Mouse (Mus musculus) frontal cortex, postnatal 14 days (tissue): Measurements from ENCODE around the gene Tmem97.
"Not testable (repeated sequence)": the region's sequence is repeated elsewhere in the genome, so short reads cannot be mapped to it uniquely, and the experiment has no call there.

Experiments
- DNase-seq, 2 experiments: peaks; one replicate each; pipeline ENCODE4 v3.0.0; 2022; ENCODE audit warnings: low spot score in 2 of 2

Tmem97 gene

GRCm38 (mm10) chr11:78549491-78549987 lies 1.0 kb downstream of the Tmem97 start:
- no peak for DNase-seq

GRCm38 (mm10) chr11:78547718-78548460 lies 2.7 kb downstream of the Tmem97 start:
- no peak for DNase-seq

- DNase-seq = no peak
These were observed 5.4 kb downstream of the Tmem97 start for GRCm38 (mm10) chr11:78545181-78545580.

DNA sequence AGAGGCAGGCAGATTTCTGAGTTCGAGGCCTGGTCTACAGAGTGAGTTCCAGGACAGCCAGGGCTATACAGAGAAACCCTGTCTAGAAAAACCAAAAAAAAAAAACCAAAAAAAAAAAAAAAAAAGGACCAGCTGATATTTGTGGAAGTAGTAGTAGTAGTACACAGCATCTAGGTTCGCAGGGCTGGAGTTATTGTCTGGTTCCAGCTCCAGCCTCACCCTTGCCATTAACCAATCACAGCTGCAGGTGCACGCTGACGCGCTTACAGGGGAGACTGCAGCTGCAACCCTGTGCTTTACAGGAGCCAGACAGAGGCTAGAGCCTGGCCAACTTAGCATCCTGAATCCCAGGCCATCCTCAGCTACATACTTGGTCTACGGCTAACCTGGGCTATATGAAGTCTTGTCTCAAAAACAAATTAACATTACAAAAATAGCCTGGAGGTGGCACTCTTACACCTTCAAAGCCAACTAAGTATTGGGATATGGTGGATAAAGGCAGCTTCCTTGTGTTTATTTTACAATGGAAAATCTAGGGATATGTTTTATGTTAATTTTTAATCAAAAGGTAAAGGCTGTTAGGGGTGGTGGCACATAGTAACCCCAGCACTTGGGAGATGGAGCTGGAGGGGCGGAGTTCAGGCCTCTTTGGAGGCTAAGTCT lies 6.0 kb downstream of the Tmem97 start:
- DNase-seq = no peak

DNA sequence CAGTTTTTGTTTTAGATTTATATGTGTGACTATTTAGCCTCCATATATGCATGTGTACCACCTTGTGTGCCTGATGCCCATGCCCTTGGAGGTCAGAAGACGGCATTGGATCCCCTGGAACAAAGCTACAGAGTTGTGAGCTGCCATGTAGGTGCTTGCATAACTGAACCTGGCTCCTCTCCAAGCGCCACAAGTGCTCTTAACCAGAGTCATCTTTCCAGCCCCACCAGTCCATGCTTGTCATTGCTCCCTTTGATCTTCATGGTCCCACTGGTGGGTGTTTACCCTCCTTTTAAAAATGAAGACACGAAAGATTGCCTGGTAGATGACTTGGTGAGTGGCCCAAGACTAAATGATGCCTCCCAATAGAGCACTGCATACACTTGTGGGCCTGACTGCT lies 10.2 kb downstream of the Tmem97 start:
- DNase-seq = no peak

DNA sequence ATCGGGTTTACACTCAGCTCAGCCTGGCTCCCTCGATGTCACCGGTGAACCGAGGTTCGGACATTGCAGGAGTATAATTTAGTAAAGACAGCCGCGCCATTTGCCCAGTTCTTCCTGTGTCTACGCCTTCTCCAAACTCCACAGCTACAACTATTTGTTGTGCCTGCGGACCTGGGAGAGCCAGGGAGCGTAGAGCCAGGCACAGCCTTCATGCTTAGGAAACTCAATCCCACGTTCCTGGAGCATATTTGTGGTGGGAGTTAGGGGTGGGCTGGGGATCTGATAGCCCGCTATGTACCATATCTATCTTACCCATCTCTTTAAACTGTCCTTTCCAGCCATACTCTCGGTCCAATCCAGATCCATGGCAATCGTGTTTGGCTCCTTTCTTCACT lies 13.9 kb downstream of the Tmem97 start:
- no peak for DNase-seq

DNA sequence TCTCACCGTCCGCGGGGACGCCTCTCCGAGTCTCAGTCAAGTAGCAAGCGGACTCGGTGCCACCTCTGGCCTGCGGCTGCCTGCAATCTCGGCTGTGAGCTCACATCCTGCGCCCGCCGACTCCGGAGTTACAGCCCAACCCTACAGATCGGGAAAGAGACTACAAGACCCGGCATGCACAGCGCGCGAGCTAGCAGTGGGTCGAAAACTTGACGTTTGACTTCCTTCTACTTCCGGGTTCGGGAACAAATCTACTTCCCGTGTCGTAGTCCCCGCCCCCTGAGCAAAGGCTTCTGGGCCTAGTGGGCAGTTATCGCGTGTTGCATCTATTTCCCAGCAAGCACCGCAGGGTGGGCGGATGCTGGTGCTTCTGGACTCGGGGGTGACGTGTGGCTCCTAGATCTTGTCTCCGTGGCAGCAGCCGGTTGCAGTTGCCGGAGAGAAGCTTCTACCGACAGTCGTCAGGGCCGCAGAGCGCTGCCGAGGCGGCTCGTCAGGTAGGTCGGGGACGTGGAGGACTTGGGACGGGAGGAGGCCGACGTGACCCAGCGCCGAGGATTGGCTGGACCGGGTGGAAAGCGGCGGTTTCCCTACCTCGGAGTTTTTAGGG lies 14.4 kb downstream of the Tmem97 start, which contains the start of the genes Tnfaip1 and Ift20:
Gene Tnfaip1, minus strand, starts transcription at position 253 of the 610 bp plus-strand sequence.
Gene Ift20, plus strand, starts transcription at position 282 of the 610 bp plus-strand sequence.
- peak; percentile 96 to 98 for DNase-seq

- DNase-seq = no peak
These were observed 15.0 kb downstream of the Tmem97 start for GRCm38 (mm10) chr11:78535376-78536079.

DNA sequence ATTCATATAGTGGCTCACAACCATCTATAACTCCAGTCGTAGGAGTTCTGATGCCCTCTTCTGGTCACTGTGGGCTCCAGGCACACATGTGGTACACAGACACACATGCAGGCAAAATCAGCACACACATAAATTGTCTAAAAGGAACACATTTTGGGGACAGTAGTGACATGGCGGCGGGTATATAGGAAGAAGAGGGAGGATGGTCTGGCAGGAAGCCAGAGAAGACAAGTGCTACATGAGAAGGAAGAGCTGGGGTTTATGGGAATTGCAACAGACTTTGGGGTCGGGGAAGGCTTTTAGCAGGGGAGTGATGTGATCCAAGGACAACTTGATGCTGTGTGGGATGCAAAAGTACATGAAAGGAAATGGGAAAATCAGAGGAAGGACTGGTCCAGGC lies 16.1 kb downstream of the Tmem97 start:
- no peak for DNase-seq

GRCm38 (mm10) chr11:78531515-78531914 lies 19.1 kb downstream of the Tmem97 start:
- DNase-seq = not testable (repeated sequence)

DNA sequence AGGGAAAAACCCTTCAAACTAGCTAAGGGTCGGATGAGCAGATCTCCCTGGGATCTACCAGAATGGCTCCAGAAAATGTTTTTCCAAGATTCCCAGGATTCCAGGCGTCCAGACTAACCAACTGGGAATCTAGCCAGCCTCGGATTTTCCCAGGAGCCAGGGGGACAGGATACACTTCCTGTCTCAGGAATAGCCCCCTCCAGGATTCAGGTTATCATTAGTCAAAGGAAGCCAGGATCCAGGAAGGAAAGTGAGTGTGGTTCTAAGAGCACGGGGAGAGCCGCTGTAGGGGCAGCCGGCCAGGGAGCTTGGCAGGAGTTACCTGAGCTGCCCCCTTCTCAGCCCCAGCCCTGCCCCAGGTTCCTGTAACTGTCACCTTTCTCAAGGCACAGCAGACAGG lies 19.5 kb downstream of the Tmem97 start:
- no peak for DNase-seq

DNA sequence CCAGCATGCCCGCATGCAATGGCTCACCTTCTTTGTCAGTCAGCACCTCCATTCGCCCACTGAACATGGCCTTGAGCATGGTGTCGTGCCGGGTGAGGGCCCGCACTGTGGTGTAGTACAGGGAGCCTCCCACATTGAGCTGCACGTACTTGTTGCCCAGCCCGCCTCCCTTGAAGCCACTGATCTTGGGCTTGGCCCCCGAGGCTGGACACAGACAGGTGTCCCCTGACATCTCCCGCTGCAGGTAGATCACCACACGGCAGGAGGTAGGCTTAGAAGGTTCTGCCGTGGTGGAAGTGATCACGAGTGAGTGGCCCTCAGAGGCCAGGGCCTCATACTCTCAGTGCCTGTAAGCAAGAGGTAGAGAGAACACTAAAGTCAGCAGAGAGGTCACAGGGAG lies 20.6 kb downstream of the Tmem97 start:
- no peak for DNase-seq

DNA sequence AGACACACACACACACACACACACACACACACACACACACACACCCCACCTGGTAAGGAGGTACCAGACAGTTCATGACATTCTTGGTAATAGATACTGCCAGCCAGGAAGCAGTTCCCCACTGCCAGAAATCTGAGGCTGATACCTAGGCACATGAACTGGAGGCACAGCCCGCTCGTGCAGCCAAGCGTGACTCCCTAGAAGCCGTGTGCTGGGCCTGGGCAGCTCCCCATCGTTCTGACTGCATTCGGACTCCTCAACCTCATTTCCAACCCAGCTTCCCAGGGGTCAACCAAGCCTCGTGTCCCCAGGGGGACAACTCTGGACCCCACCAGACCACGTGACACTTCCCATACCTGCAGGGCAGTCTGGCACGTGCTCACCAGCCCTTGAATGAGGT lies 21.9 kb downstream of the Tmem97 start:
- no peak for DNase-seq

DNA sequence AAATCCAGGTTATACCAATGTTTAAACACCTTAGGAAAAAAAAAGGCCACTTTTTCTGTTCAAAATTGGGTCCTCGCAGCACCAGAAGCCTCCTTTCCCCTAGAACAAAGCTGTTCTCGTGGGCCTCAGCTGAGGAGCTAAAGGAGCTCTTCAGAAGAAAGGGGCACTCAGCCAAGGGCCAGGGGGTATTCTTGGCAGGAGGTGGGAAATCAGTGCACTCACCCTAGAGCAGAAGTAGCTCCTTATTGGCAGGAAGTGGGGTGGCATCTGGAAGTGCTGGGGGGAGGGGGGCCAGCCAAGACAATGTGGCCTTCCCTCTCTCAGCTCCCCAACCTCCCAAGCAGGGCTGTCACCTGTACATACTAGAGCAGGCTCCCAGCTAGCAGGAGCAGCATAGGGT lies 25.7 kb downstream of the Tmem97 start:
- no peak for DNase-seq

- DNase-seq = no peak
These were observed 27.2 kb downstream of the Tmem97 start for GRCm38 (mm10) chr11:78523241-78523955.

GRCm38 (mm10) chr11:78522481-78522997 lies 28.0 kb downstream of the Tmem97 start:
- no peak for DNase-seq

GRCm38 (mm10) chr11:78521880-78522279 lies 28.7 kb downstream of the Tmem97 start:
- no peak for DNase-seq

- DNase-seq = no peak
These were observed 31.6 kb downstream of the Tmem97 start for GRCm38 (mm10) chr11:78518931-78519330.

DNA sequence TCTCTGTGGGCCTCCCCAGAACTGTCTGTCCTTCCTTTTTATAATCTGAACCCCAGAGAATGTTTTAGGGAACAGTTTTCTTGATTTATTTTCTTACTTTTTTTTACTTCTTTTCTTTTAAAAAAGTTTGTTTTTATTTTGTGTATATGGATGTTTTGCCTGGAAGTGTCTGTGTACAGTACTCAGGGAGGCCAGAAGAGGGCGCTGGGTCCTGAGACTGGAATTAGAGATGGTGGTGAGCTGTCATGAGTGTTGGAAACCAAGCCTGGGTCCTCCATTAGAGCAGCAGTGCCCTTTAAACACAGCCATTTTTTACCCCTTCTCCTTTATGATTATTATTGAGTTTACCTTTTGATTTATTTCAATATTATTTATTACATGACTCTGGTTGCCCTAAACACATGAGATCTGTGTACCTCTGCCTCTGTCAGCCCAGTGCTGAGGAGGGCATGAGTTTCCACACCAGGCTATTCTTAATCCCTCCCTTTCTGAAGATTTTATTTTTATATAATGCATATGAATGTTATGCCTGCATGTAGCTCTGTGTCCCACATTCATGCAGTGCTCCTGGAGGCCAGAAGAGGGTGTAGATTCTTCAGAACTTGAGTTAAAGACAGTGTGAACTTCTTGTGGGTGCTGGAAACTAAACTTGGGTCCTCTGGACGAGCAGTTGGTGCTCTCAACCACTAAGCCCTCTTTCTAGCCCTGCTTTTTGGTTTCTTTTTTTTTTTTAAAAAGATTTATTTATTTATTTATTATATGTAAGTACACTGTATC lies 34.8 kb downstream of the Tmem97 start:
- no peak for DNase-seq

- DNase-seq = no peak
These were observed 37.3 kb downstream of the Tmem97 start for GRCm38 (mm10) chr11:78513106-78513790.
